Comparison of ENCODE assay signal across 2 mouse cellular contexts in genomic region chr2:85034169-85034568, GRCm38 (mm10).
TF ChIP-seq lines count a peak whose summit lies in the region.

No protein-coding gene starts in this region.

TF ChIP-seq in CH12.LX, 34 proteins besides CTCF, POLR2A, EP300 and RAD21:
- TF ChIP-seq ZMIZ1 (IDR thresholded peaks at IDR 0.05; ENCODE audit: low read depth, low read length) = no peak
- no peak for TF ChIP-seq ZKSCAN1 (IDR thresholded peaks at IDR 0.05; ENCODE audit: borderline replicate concordance, low read depth, low read length)
- 0 out of 2 replicates have a peak, but pooled peaks have one; percentile 6 for TF ChIP-seq IRF4 (IDR thresholded peaks at IDR 0.05; ENCODE audit: low read depth, low read length)
- no peak for TF ChIP-seq ELF1 (IDR thresholded peaks at IDR 0.05; ENCODE audit: low read depth, low read length)
- TF ChIP-seq RCOR1 (conservative IDR thresholded peaks at IDR 0.05; ENCODE audit: low read depth, low read length) = no peak
- no peak for TF ChIP-seq E2F4 (IDR thresholded peaks at IDR 0.05; ENCODE audit: insufficient replicate concordance, low read depth, low read length)
- 0 out of 2 replicates have a peak, but pooled peaks have one; percentile 17 for TF ChIP-seq ETS1 (conservative IDR thresholded peaks at IDR 0.05; ENCODE audit: low read depth, low read length)
- no peak for TF ChIP-seq JUND (conservative IDR thresholded peaks at IDR 0.05; ENCODE audit: low read depth, low read length)
- no peak for TF ChIP-seq HCFC1 (IDR thresholded peaks at IDR 0.05; ENCODE audit: low read depth, low read length)
- TF ChIP-seq BHLHE40 (IDR thresholded peaks at IDR 0.05; ENCODE audit: low read depth, low read length) = peak; percentile 54
- no peak for TF ChIP-seq ZNF384 (IDR thresholded peaks at IDR 0.05; ENCODE audit: low read depth, low read length)
- TF ChIP-seq JUN (IDR thresholded peaks at IDR 0.05; ENCODE audit: insufficient read depth, low read depth, low read length) = no peak
- no peak for TF ChIP-seq MYC (IDR thresholded peaks at IDR 0.05; ENCODE audit: low read depth, low read length)
- TF ChIP-seq ZC3H11A (IDR thresholded peaks at IDR 0.05; ENCODE audit: low read depth, low read length) = no peak
- TF ChIP-seq UBTF (IDR thresholded peaks at IDR 0.05; ENCODE audit: low read depth, low read length) = no peak

TF ChIP-seq in myocyte, 11 proteins besides CTCF, POLR2A, EP300 and RAD21 (continued from another document):
- TF ChIP-seq CEBPB (IDR thresholded peaks at IDR 0.05; ENCODE audit: insufficient read depth, poor library complexity, severe bottlenecking) = no peak
- no peak for TF ChIP-seq SRF (IDR thresholded peaks at IDR 0.05; ENCODE audit: control insufficient read depth, insufficient read length, low read depth)
- TF ChIP-seq TCF12 (IDR thresholded peaks at IDR 0.05; ENCODE audit: insufficient read depth, poor library complexity, severe bottlenecking) = no peak
- no peak for TF ChIP-seq TCF3 (IDR thresholded peaks at IDR 0.05; ENCODE audit: insufficient read length, low read depth)
- TF ChIP-seq MAX (IDR thresholded peaks at IDR 0.05; ENCODE audit: low read depth) = no peak
